Mouse (Mus musculus) myocyte (in vitro differentiated cells): ENCODE data around the gene Dock2. TPM values are rescaled to one million over a fixed set of nuclear protein-coding genes. Genes with fewer than 3 reads are reported as not detected.

Source experiments
- H3K27me3 ChIP-seq: one replicate; pipeline ENCODE4 v1.6.1; 2011; ENCODE audit not compliant: control insufficient read depth, insufficient read depth, insufficient read length
- H3K36me3 ChIP-seq: one replicate; pipeline ENCODE4 v1.6.1; 2011; ENCODE audit not compliant: control insufficient read depth, insufficient read depth
- H3K4me2 ChIP-seq: one replicate; pipeline ENCODE4 v1.6.1; 2011; ENCODE audit warnings: low read depth, control low read depth
- H3K4me3 ChIP-seq: one replicate; pipeline ENCODE4 v1.5.1; 2011; ENCODE audit warnings: mild to moderate bottlenecking, control low read depth, moderate library complexity
- H3K79me2 ChIP-seq: one replicate; pipeline ENCODE4 v1.6.1; 2011; ENCODE audit not compliant: control insufficient read depth, insufficient read depth
- H3ac ChIP-seq: one replicate; pipeline ENCODE4 v1.6.1; 2011; ENCODE audit not compliant: control insufficient read depth, insufficient read length
- CEBPB ChIP-seq: IDR thresholded peaks from 2 replicates; pipeline ENCODE4 v1.6.1; 2011; ENCODE audit warnings: mild to moderate bottlenecking, moderate library complexity; ENCODE audit not compliant: poor library complexity, insufficient read depth, severe bottlenecking
- E2F4 ChIP-seq: IDR thresholded peaks from one replicate; pipeline ENCODE4 v1.6.1; 2011; ENCODE audit warnings: mild to moderate bottlenecking, control low read depth, moderate library complexity; ENCODE audit not compliant: insufficient read depth
- MAX ChIP-seq: IDR thresholded peaks from one replicate; pipeline ENCODE4 v1.6.1; 2011; ENCODE audit warnings: low read depth, mild to moderate bottlenecking, control low read depth
- MYOD1 ChIP-seq, 3 experiments: IDR thresholded peaks; one replicate each; pipeline ENCODE4 v1.6.1; 2011; ENCODE audit warnings: control low read depth in 2 of 3, low read depth in 2 of 3, mild to moderate bottlenecking in 2 of 3, moderate library complexity in 1 of 3; ENCODE audit not compliant: insufficient read length in 2 of 3, control insufficient read depth in 1 of 3
- MYOG ChIP-seq, 3 experiments: IDR thresholded peaks; one replicate each; pipeline ENCODE4 v1.6.1; 2011; ENCODE audit warnings: control low read depth in 2 of 3, low read depth in 2 of 3, mild to moderate bottlenecking in 2 of 3; ENCODE audit not compliant: insufficient read length in 2 of 3, control insufficient read depth in 1 of 3, insufficient read depth in 1 of 3
- POLR2A ChIP-seq: IDR thresholded peaks from one replicate; pipeline ENCODE4 v1.6.1; 2011; ENCODE audit warnings: low read depth, mild to moderate bottlenecking, control low read depth, moderate library complexity; ENCODE audit not compliant: insufficient read length
- POLR2AphosphoS2 ChIP-seq: IDR thresholded peaks from one replicate; pipeline ENCODE4 v1.6.1; 2011; ENCODE audit warnings: low read depth, control low read depth; ENCODE audit not compliant: insufficient read length
- REST ChIP-seq: IDR thresholded peaks from one replicate; pipeline ENCODE4 v1.6.1; 2011; ENCODE audit warnings: mild to moderate bottlenecking, control low read depth, moderate library complexity; ENCODE audit not compliant: insufficient read depth, insufficient read length
- SRF ChIP-seq: IDR thresholded peaks from one replicate; pipeline ENCODE4 v1.6.1; 2011; ENCODE audit warnings: low read depth; ENCODE audit not compliant: control insufficient read depth, insufficient read length
- TCF12 ChIP-seq: IDR thresholded peaks from one replicate; pipeline ENCODE4 v1.6.1; 2011; ENCODE audit warnings: mild to moderate bottlenecking, control low read depth; ENCODE audit not compliant: poor library complexity, insufficient read depth, severe bottlenecking
- TCF3 ChIP-seq: IDR thresholded peaks from one replicate; pipeline ENCODE4 v1.6.1; 2011; ENCODE audit warnings: low read depth, control low read depth; ENCODE audit not compliant: insufficient read length
- USF1 ChIP-seq: IDR thresholded peaks from one replicate; pipeline ENCODE4 v1.6.1; 2011; ENCODE audit warnings: low read depth, mild to moderate bottlenecking, control low read depth, moderate library complexity
- polyA plus RNA-seq: library from polyadenylated mRNA; unstranded; fragments of >200 nt; fragmentation: generic; extraction: Trizol; gene quantifications from one replicate; pipeline ENCODE4 v1.2.1, GENCODE M21; 2012; ENCODE audit warnings: missing spikeins

The Dock2 gene
- polyA plus RNA-seq, 1 experiment: not detected

DNA sequence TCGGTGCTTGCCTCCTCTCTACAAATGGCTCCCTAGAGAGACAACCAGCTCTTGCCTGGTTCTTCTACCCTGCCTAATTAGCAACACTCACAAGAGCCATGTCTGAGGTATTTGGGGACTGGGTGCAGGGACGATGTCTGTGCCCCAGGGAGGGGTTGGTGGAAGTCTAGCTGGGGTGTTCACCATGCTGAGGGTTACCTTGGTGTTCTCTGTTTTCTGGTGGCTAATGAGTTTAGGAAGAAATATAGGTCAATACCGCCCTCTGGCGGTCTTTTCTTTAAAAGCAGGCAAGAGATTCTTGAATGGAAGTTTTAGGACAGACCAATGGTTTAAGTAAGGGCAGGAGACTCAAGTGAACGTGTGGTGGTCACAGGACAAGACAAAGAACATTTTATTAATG, 570.8 kb downstream of the Dock2 start:
- no peak overlapping the region for H3K4me2 ChIP-seq
- H3K79me2 ChIP-seq: no peaks in the 10 kb centered on the region
- TF ChIP-seq POLR2AphosphoS2 (no peak), E2F4 (no peak), USF1 (no peak), MYOG (IDR thresholded peaks at IDR 0.05; ENCODE audit: control insufficient read depth in 1 of 3, insufficient read depth in 1 of 3, insufficient read length in 2 of 3, low read depth in 2 of 3) (no peak), TCF12 (no peak), REST (no peak), MAX (no peak), MYOD1 (IDR thresholded peaks at IDR 0.05; ENCODE audit: control insufficient read depth in 1 of 3, insufficient read length in 2 of 3, low read depth in 2 of 3) (no peak), SRF (no peak), POLR2A (no peak), TCF3 (no peak), CEBPB (no peak)
- H3K4me3 ChIP-seq: no peak overlapping the region
- H3K36me3 ChIP-seq: no peaks in the 10 kb centered on the region
- H3K27me3 ChIP-seq: no peaks in the 10 kb centered on the region
- no peak overlapping the region for H3ac ChIP-seq

DNA sequence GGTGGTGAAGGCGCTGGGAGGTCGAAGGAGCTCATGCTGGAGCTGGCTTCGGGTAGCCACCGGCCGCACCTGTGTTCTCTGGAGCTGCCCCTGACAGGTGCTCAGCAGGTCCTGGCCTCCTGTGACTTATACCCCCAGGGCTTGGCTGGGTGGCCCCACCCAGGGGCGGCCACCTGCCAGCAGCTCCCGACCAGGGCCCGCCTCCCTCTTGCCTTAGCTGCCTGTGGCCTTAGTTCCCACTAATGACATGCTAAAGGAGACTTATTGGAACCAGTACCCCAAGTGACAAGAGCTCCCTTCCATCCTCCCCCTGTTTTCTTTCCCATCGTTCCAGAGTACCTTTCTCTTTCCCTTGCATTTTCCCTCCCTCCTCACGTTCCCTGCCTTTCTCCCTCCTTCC, 575.7 kb downstream of the Dock2 start, which contains the start of gene Foxi1:
Foxi1 (minus strand) TSS at position 101 of the 400 bp plus-strand sequence.
- no peak within 1 kb of the TSS for H3ac ChIP-seq
- H3K4me3 ChIP-seq: no peak within 1 kb of the TSS
- H3K36me3 ChIP-seq: no peaks in the 10 kb centered on the region
- no peak for TF ChIP-seq TCF3
- no peak for TF ChIP-seq POLR2AphosphoS2
- TF ChIP-seq MAX: no peak
- no peak for TF ChIP-seq E2F4
- no peak for TF ChIP-seq USF1
- no peak for TF ChIP-seq MYOD1 (IDR thresholded peaks at IDR 0.05; ENCODE audit: control insufficient read depth in 1 of 3, insufficient read length in 2 of 3, low read depth in 2 of 3)
- no peak for TF ChIP-seq CEBPB
- no peaks in the 10 kb centered on the region for H3K79me2 ChIP-seq
- no peaks in the 10 kb centered on the region for H3K27me3 ChIP-seq
- no peak within 1 kb of the TSS for H3K4me2 ChIP-seq

DNA sequence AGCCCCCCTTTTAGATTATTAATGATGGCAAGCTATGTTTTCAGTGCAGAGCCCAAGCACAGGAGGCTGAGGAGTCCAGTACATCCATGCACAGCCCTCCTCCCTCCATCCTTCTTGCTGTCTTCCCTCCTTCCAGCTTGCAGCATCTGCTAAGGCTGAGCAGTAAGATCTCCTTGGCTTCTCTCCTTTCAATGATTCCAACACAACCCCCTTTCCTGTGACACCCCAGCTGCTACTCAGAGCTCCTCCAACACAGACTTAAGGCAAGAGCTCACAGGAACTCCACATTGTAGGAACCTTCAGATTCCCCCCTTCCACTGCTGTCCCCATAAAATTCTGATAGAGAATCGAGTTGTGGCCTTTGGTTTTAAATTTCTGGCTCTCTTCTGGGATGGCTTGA, 580.9 kb downstream of the Dock2 start:
- H3K4me3 ChIP-seq: no peak overlapping the region
- H3K4me2 ChIP-seq: no peak overlapping the region
- TF ChIP-seq POLR2AphosphoS2 (no peak), TCF12 (no peak), MAX (no peak), POLR2A (no peak), REST (no peak)
- H3ac ChIP-seq: no peak overlapping the region
- no peaks in the 10 kb centered on the region for H3K79me2 ChIP-seq
- H3K36me3 ChIP-seq: no peaks in the 10 kb centered on the region
- no peaks in the 10 kb centered on the region for H3K27me3 ChIP-seq

DNA sequence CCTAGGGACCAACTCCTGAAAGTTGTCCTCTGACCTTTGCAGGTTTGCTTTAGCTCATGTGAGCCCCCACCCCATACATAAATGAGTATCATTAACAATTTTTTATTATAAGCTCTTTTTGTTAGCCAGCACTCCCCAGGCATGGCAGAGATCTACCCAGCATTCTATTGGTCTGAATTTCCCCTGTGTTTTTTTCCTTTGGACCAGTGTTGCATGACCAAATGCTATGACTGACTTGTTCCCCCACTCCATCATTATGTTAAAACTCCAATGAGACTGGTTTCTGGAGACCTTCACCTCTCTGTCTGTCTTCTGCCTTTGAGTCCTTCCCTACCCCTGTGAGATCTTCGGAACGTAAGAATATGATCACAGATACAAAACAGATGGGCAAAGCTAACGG, 588.5 kb downstream of the Dock2 start:
- Histone ChIP-seq H3K4me2 (no peak overlapping the region), H3K4me3 (no peak overlapping the region), H3K79me2 (no peaks in the 10 kb centered on the region), H3ac (no peak overlapping the region), H3K36me3 (no peaks in the 10 kb centered on the region), H3K27me3 (no peaks in the 10 kb centered on the region)
- TF ChIP-seq MAX: no peak
- no peak for TF ChIP-seq REST
- TF ChIP-seq CEBPB: no peak

DNA sequence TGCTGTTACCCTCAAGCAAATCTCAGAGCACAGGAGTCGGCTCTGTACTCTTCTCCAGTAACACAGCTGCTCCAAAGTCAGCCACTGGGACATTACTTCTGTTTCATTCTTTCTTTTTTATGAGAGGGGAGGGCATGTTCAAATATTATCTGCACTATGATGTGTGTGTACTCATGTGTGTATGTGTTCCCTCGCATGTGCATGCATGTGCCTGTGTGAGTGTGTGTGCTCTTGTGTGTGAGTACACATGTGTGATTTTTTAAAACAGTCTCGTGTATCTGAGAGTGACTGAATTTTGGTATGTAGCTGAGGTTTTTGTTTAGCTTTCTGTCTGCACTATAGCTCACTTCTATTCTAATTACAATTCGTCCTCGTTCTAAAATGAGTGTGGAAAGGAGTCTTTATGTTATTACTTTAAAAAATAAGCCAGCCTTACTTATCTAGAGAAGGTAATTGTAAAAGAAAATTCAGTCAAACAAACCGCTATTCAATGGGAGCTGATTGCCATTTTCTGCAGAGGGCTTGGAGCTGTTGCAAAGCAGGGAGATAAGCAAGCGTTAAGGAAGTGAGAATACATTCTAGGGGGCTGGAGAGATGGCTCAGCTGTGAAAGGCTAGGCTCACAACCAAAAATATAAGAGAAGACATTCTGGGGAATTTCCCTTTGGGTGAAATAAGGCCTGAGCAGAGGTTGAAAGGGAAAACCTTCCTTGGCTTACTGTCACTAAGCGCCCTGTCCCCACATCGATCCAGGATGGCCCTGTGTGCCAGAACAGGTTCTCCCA, 589.3 kb downstream of the Dock2 start:
- Histone ChIP-seq H3ac (no peak overlapping the region), H3K4me2 (no peak overlapping the region), H3K4me3 (no peak overlapping the region), H3K27me3 (no peaks in the 10 kb centered on the region), H3K79me2 (no peaks in the 10 kb centered on the region), H3K36me3 (no peaks in the 10 kb centered on the region)
- no peak for TF ChIP-seq MYOD1 (IDR thresholded peaks at IDR 0.05; ENCODE audit: control insufficient read depth in 1 of 3, insufficient read length in 2 of 3, low read depth in 2 of 3)
- TF ChIP-seq MYOG (IDR thresholded peaks at IDR 0.05; ENCODE audit: control insufficient read depth in 1 of 3, insufficient read depth in 1 of 3, insufficient read length in 2 of 3, low read depth in 2 of 3): no peak
- no peak for TF ChIP-seq SRF
- no peak for TF ChIP-seq TCF12
- no peak for TF ChIP-seq TCF3
- TF ChIP-seq POLR2AphosphoS2: no peak
- TF ChIP-seq USF1: no peak
- no peak for TF ChIP-seq E2F4
- no peak for TF ChIP-seq CEBPB
- no peak for TF ChIP-seq POLR2A
- no peak for TF ChIP-seq MAX
- TF ChIP-seq REST: no peak
